In genomic region chr16:10520908-10521614, GRCm38 (mm10) we compare ENCODE assay signal across 8 mouse cellular contexts. TPM values are rescaled to one million over a fixed set of nuclear protein-coding genes. Genes with fewer than 3 reads are reported as not detected.
A peak's percentile ranks its signal among the peaks of the same experiment; 100 is the strongest.
DNase-seq lines count a peak whose midpoint lies in the region; ATAC-seq lines count a peak whose summit lies in the region.

No protein-coding gene starts in this region.

- H3K4me3 ChIP-seq in intestine, embryonic 14.5 days (ENCODE audit: low read depth, low read length), result no peak overlapping the region
- no peak overlapping the region for H3K4me3 ChIP-seq in midbrain, embryonic 14.5 days (replicated peaks; ENCODE audit: low read depth, low read length)

- no peaks in the 10 kb centered on the region for H3K27me3 ChIP-seq in intestine, embryonic 14.5 days (replicated peaks; ENCODE audit: control insufficient read depth, insufficient read depth, low read length)
- no peaks in the 10 kb centered on the region for H3K27me3 ChIP-seq in midbrain, embryonic 14.5 days (ENCODE audit: control insufficient read depth, insufficient read depth, low read length)

- H3K36me3 ChIP-seq in intestine, embryonic 14.5 days (ENCODE audit: control insufficient read depth, insufficient read depth, low read length), result no peaks in the 10 kb centered on the region
- no peaks in the 10 kb centered on the region for H3K36me3 ChIP-seq in midbrain, embryonic 14.5 days (ENCODE audit: control insufficient read depth, insufficient read depth, low read length)

- H3K9me3 ChIP-seq in intestine, embryonic 14.5 days (ENCODE audit: control insufficient read depth, low read length), result no peaks in the 10 kb centered on the region
- no peaks in the 10 kb centered on the region for H3K9me3 ChIP-seq in midbrain, embryonic 14.5 days (ENCODE audit: control insufficient read depth, low read length)

- no peak overlapping the region for H3K4me2 ChIP-seq in intestine, embryonic 14.5 days (ENCODE audit: low read length)
- no peak overlapping the region for H3K4me2 ChIP-seq in midbrain, embryonic 14.5 days (ENCODE audit: low read length)

- no peak overlapping the region for H3K9ac ChIP-seq in intestine, embryonic 14.5 days (ENCODE audit: low read length)
- H3K9ac ChIP-seq in midbrain, embryonic 14.5 days (replicated peaks; ENCODE audit: low read length), result no peak overlapping the region

- 26% methylated on average over 2 of the region's 2 CpGs for WGBS in intestine, embryonic 14.5 days
- 27% methylated on average over 2 of the region's 2 CpGs for WGBS in midbrain, embryonic 14.5 days

- peak; percentile 61 for DNase-seq in ovary, postnatal 10 days (ENCODE audit: low spot score)
- no peak for DNase-seq in ovary, adult 18-20 months (ENCODE audit: low spot score)
- DNase-seq in cerebellum, postnatal 4 days (ENCODE audit: low spot score in 2 of 2), result peak; percentile 80 to 89
- DNase-seq in gastrocnemius, postnatal 10 days, result peak; percentile 77
- peak; percentile 95 for DNase-seq in intestine, embryonic 14.5 days (ENCODE audit: low spot score)
- DNase-seq in left cerebral cortex, postnatal 36 days (ENCODE audit: low spot score in 2 of 2), result peak; percentile 35 to 73
- peak; percentile 91 for DNase-seq in midbrain, embryonic 14.5 days
- DNase-seq in spleen, postnatal 36 days (ENCODE audit: low spot score in 2 of 2), result peak; percentile 66 to 75

- H3K27ac ChIP-seq in intestine, embryonic 14.5 days (ENCODE audit: low read depth), result no peak overlapping the region
- H3K27ac ChIP-seq in midbrain, embryonic 14.5 days (replicated peaks; ENCODE audit: low read depth, low read length), result no peak overlapping the region

- peak; percentile 54; the same call in 1 of the 2 replicates for ATAC-seq in intestine, embryonic 14.5 days (replicated peaks; ENCODE audit: low FRiP score, low TSS enrichment, low read depth)
- peak; percentile 75; the same call in 1 of the 2 replicates for ATAC-seq in midbrain, embryonic 14.5 days (ENCODE audit: low FRiP score, low TSS enrichment)

- intact Hi-C loops in left cerebral cortex, postnatal 36 days (cut with DNase I), result loop anchor here (5.0 kb wide), 4 partner anchors 74 to 434 kb away; partner anchors contain the start of genes Nubp1 and Tvp23a

- H3K4me1 ChIP-seq in intestine, embryonic 14.5 days (replicated peaks; ENCODE audit: control insufficient read depth, insufficient read depth, low read length), result no peaks in the 10 kb centered on the region
- no peaks in the 10 kb centered on the region for H3K4me1 ChIP-seq in midbrain, embryonic 14.5 days (ENCODE audit: control insufficient read depth, insufficient read depth, low read length)

RNA-seq across cellular contexts. Expression of gene Dexi, which starts 21.8 kb away (rescaled TPM):
- total RNA-seq in gastrocnemius, postnatal 10 days (2021), result 10 to 100 TPM; 26.8 to 30.3 TPM
- 21.2 and 26.5 TPM in 2 replicates for polyA plus RNA-seq in intestine, embryonic 14.5 days (2014; fragmentation: Nextera tagmentation; extraction: Ambion mirVana)
- 10 to 100 TPM; 65.3 TPM for total RNA-seq in left cerebral cortex, postnatal 36 days (2021)
- 21.8 and 25.3 TPM in 2 replicates for polyA plus RNA-seq in midbrain, embryonic 14.5 days (2014; fragmentation: Nextera tagmentation; extraction: Ambion mirVana)

RNA-seq across cellular contexts. Expression of gene Clec16a, which starts 24.1 kb away (rescaled TPM):
- 10 to 100 TPM; 24.5 to 25.8 TPM for total RNA-seq in gastrocnemius, postnatal 10 days (2021)
- polyA plus RNA-seq in intestine, embryonic 14.5 days (2014; fragmentation: Nextera tagmentation; extraction: Ambion mirVana), result 26.6 and 30.2 TPM in 2 replicates
- 10 to 100 TPM; 92.4 to 97.8 TPM for total RNA-seq in left cerebral cortex, postnatal 36 days (2021)
- 78.4 and 79.3 TPM in 2 replicates for polyA plus RNA-seq in midbrain, embryonic 14.5 days (2014; fragmentation: Nextera tagmentation; extraction: Ambion mirVana)

RNA-seq across cellular contexts. Expression of gene Ciita, which starts 41.2 kb away (rescaled TPM):
- total RNA-seq in gastrocnemius, postnatal 10 days (2021), result under 1 TPM; 0.14 to 0.21 TPM
- polyA plus RNA-seq in intestine, embryonic 14.5 days (2014; fragmentation: Nextera tagmentation; extraction: Ambion mirVana), result 0.35 TPM in 2 replicates
- total RNA-seq in left cerebral cortex, postnatal 36 days (2021), result under 1 TPM in 1 of 2 experiments, not detected in 1; 0.14 TPM
- polyA plus RNA-seq in midbrain, embryonic 14.5 days (2014; fragmentation: Nextera tagmentation; extraction: Ambion mirVana), result 0.57 and 0.58 TPM in 2 replicates
